Mouse (Mus musculus) c-Kit-positive CD71-positive TER-119-negative erythroid progenitor cells, embryonic 14.5 days (primary cell): ENCODE results near the gene Gpc6.

Experiments
- DNase-seq: peaks from one replicate; pipeline ENCODE4 v3.0.0-alpha.2; 2013; ENCODE audit warnings: low read depth

Gene Gpc6

DNA sequence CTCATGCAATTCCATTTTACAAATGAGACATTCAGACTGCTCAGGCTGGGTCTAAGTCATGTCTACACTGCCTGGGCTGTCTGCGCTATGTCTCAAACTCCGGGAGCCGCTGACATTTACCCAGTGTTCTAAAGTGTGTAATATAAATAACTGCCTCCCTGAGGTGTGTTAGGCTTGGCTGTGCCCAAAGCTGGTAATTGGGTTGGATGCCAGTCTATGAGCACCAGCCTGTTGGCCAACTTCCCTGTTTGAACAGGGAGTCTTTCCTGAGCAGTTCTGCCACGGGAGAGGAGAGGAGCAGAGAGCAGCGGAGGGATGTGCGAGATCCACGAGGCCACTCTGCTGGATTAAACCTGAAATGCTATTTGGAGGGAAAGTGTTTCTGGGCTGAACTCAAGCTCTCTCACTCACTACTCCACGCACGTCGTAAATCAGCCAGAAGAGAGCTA is 785.4 kb downstream of the Gpc6 start:
- no peak for DNase-seq

DNA sequence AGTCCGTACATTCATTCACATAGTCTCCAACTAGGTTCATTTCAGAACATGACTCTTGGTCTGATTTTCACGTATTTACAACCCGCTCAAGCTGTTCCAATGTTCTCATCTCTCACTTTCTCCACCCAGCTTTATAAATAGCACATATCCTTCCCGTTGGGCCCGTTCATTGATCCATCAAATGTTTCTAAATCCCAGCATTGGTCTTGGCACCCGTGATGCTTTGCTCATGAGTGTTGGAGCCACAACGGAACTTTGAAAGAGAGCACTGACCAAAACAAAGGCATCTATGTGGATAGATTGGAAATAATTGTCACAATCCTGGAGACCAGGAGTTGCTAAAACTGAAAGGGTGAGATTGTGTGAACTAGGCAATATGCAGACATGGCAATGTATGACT is 787.2 kb downstream of the Gpc6 start:
- no peak for DNase-seq

DNA sequence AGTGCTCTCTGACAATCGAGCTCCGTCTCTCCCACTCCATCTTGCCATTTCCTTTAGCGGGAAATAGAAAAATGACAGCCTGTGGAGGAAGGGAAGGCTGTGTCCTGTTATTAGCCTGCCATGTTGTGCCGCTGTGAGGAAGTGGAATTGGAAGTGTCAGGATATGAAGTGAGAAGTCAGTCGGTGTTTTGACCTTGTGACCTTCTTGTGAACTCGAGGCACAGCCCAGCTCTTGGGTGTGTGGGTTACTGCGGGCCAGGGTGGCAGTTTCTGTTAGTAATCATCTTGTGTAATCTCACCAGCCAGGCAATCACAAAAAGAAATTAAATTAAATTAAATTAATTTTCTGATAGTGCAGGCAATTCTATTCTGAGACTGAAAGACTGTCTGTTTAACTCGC is 789.0 kb downstream of the Gpc6 start:
- no peak for DNase-seq

DNA sequence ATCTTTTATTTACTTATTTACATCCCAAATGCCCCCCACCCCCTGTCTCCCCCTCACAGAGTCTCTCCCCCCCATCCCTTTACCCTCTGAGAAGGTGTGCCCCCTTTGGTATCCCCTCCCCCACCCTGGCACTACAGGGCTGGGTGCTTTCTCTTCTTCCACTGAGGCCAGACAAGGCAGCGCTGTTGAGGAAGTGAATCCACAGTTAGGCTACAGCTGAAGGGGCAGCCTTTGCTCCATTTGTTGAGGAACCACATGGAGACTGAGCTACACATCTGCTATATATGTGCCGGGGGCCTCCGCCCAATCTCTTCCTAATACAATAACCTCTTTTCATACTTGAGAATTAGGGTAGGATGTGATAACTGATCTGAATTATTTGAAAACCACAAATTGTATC is 791.2 kb downstream of the Gpc6 start:
- DNase-seq: no peak

DNA sequence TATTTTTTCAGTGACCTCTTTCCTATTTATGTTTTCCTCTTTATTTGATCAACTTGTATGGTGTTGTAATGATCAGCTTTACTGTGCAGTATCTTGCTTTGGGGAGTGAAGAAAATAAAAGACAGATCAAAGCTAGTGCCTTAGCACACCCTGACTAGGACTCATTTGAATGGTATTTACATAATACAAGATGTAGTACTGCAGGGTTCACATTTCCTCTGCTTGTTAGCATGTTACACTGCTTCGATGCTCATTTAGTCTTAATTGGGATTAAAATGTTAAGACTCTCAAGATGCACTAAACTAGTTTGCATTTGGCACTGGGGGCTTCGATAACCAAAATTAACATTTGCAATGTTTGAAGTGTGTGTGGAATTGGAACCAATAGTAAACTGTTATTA is 803.6 kb downstream of the Gpc6 start:
- DNase-seq: no peak

DNA sequence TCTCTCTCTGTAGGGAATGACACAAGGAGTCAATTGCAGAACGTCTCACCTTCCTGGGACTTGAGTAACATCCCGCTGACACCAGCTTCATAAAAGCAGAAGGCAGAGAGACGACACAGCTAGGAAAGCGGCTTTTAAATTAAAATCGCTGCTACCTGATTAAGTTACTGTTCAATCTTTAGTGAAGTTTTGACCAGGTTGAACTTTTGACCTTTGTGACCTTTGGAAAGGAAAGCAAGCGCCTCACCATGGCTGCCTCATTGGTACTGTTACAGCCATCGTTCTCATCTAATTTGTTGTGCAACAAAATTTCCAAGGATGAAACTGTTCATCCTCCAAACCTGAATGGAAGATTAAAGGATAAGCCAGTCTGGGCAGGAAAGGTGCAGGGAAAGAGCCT is 830.1 kb downstream of the Gpc6 start:
- DNase-seq: no peak

DNA sequence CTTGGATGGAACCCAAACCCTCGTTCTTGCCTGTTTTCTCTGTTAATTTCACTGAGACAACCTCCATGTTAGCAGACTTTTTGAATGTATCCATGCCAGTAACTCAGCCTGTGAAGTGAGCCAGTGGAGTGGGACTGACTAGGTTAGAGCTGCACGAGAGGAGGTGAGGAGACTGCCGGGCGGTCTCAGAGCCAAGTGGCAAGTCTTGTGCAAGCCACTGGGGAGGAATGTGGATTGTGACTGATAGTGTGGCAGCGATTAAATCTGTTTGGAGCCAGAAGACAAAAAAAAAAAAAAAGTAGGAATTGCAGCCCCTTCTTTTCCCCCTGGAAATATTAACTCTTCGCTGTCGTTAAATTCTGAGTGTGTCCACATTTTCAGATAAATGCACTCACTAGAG is 831.4 kb downstream of the Gpc6 start:
- DNase-seq: no peak

DNA sequence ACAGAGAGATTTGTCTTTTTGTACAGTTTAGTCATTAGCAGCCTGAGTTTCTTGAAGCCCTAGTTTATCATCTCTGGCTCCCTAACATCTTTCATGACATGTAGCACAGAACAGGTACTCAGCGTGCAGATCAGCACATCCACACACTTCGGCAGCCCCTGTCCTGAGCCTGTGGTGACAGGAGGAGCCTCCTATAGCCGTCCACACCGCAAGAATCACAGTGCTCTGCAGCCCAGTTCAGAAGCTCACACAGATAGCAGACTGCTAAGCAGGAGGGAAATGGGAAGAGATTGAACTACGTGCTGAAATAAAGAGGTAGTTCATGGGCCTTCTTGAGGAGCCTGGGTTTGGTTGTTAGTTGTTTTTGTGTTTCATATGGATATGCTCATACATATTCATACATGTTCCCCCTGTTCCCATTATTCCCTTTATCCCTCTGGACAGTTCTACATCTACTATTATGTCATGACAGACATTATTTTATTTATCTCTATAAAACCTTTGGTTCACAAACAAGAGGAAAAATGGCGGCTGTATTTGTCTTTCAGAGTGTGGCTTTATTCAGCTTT is 832.8 kb downstream of the Gpc6 start:
- DNase-seq: no peak

DNA sequence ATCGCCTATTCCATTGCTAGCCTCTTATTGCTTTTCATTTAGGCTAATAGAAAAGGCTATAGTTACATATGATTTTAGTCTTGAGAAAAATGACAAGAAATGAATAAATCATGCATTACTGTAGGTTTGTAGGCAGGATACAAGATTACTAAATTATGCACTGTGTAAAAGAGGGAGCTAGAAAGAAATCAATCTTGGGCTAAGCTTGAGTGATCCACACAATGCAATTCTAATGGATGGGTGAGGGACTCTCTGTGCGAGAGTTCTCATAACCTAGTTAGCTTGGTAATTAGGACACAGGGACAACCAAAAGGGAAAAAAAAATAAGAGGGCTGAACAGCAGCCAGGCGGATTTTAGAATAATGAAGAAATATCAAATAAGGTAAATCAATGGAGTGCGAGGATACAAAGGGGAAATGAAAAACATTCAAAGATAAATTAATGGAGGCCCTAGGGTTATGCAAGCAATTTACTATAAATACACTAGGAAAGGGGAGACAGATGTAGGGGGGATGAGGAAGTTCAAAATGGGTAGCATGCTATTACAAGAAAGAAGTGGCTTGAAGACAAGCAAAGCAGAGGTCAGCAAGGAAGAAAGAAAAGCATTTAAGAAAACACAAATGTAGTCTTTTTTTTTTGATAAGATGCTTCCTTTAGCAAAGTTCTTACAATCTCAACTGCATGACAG is 835.9 kb downstream of the Gpc6 start:
- no peak for DNase-seq

DNA sequence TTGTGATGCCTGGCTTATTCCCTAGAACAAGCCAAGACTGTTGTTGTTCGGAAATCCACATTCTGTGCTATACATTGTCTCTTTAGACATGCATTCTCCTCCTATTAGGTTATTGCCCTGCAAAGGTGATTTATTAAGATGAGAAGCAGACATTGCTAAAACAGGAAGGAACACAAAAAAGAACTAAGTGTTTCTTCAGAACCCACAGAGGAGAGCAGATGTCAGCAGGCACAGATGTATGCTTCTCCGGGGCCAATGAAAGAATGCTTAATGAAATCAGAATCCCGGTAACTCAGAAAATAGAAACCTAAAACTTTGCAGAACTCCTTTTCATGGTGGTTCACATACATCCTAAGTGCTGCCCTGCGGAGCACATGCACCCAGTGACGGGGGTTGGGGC is 837.8 kb downstream of the Gpc6 start:
- no peak for DNase-seq

DNA sequence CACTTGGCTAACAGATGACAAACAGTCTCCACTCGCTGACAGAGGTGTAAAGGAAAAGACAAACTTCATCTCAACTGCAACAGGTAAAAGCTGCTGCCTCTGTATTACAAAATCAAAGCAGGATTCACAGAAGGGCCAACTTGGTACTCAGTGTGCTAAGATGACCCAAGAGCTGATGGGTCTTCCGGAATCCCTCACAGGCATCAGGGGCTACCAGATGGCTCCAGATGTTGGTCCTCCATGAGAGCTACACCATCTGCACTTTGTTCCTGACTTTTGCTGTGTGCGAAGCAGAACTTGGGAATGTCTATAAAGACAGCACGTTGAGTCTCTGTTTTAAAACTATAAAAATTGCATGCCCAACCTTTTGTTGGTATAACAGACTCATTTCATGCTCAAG is 842.7 kb downstream of the Gpc6 start:
- no peak for DNase-seq

DNA sequence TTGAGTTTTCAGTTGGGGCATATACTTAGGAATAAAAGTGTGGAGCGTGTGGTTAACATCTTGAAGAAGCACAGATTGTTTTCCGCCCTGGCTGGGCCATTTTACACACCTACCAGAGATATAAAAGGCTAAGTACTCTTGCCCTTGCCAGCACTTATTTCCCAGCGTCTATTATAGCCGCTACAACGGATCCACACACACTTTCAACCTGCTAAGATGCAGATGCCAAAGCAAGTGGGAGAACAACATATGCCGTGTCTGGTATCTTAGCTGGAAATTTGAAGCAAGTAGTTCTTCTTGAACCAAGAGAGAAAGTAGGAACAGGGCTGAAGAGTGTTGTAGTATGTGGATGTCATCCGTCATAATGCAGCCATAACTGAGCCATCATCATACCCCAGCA is 843.6 kb downstream of the Gpc6 start:
- no peak for DNase-seq

DNA sequence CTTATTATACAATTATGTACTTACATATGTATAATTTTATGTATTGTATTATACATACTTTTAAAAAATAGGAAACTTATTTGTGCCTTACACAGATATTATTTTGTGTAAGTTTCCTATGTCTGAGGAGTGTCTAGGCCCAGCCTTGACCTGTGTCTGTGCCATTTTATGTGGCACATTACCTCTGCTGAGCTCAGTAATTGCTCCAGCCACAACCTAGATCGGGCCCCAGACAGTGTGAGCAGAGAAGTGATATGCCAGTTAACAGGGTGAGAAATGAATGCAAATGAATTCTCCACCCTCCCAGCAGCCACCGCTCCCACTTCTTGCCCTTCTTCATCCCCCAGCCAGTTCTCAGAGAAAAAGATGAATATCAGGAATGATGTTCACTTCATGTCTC is 848.3 kb downstream of the Gpc6 start:
- DNase-seq: no peak

DNA sequence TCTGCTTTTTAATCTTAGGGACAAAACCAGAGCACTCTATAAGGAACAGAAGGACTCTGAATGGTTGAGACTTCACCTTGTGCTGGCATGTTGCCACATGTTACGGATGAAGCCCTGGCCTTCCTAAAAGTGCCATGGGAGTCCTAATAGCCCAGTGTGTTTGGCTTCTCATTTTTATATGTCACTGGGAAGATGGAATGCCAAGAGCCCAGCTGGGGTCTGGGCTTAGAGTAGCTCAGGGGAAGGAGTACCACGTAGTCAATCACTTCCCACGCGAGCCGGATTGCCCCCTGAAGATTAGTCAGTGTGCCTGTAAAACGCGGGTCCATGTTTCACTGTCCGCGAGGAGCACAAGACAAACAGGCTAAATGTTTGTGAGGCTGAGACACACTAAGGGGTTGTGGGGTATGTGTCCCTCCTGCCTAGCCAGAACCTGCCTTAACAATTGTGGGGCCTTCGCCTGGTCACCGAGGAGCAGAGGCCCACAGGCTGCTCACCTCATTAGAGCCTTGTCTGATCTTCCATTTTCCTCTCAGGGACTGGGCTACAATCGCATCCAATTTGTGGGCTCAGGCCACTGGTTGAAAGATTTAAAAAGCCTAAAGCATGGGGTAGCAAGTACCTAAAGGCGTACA is 852.9 kb downstream of the Gpc6 start:
- DNase-seq: no peak

DNA sequence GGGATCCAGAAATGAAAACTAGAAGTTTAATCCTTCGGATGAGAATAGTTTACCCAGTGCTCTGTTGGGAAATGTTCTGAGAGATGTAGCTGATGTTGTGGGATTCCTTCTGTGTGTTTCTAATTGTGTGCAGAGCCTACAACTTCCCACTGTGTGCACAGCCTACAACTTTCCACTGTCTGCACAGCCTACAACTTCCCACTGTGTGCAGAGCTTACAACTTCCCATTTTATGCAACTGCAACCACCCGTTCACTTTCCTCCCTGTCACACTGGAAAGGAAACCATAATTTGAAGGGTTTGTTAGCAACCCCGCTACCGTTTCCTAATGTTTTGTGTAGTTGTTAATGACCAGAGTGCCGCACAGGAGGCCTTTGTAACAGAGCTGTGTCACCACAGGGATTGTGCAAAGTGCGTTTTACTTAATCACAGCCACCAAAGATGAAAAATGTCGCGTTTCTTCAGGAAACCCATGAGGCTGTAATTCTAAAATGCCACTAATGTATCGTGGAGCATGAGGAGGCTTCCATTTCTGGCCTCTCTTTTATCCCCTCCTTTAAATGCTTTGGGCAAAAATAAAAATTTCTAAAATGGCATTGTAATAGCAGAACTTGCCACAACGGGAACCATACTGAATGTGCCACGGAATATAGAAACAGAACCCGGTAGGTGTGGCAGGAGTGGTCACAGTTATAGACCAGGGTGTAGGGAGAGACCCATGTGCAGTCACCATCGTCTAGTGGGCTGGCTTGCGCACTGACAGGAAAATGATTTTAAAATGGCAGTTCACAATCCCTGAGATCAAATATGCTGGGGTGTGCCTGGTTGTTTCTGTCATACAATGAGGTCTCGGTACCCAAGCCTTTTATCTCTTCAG is 853.7 kb downstream of the Gpc6 start:
- DNase-seq: no peak

DNA sequence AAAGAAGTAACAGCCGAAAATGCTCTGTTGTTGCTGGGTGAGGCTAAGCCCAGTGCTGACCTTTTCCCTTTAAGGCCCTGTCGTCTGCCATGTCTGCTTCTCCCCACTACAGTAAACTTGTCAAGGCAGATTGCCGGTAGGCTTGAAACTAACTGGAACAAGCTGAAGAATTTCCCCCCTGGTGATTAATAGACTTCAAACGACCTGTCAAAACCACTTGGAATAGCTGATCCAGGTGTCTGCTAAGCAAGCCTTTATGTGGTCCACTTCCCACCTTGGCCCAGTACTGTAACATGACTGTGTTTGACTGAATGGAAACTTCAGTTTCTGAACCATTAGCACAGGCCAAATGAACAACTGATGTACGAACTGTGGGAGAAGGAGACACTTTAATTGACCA is 856.6 kb downstream of the Gpc6 start:
- no peak for DNase-seq

DNA sequence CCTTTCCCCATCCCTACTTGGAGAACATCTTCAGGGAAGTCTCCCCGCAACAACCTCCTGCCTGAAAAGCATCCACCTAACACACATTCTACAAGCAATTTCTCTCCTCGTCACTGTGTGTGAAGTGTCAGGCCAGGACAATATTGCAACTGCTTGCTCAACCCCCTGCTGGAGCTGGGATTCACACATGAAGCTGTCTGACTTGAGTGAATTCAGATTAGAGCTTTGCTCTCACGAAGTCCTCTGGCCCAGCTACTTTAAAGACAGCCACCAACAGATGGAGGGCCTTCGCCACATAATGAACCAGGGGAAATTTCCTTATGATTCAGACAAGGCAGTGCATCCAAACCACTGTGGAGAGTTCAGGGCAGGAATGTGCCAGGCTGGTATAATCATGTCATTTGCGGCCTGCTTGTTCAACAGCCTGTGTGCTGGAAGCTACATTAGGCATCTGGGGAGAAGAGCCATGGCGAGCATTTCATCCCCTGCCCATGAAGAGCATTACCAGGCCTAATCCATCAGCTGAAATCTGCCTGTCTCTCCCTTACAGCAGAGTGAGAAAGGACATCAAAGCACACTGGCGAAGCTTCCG is 858.7 kb downstream of the Gpc6 start:
- no peak for DNase-seq

DNA sequence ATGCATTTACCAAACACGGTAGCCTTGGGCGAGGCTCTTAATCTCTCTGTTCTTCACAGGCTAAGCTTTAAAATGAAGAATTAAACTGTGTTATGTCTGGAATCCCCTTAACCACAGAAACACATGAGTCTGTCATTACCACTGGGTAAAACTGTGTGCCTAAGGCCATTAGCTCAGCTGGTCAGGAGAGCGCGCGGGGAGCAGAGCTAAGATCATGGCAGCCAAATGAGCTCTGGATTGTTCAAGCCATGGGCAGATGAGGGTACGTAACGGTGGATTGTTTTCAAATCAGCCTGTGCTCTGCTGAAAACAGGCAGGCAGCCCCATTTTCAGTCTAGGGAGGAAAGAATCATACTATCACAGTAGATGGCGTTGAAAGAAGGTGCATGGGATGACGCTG is 859.8 kb downstream of the Gpc6 start:
- no peak for DNase-seq

DNA sequence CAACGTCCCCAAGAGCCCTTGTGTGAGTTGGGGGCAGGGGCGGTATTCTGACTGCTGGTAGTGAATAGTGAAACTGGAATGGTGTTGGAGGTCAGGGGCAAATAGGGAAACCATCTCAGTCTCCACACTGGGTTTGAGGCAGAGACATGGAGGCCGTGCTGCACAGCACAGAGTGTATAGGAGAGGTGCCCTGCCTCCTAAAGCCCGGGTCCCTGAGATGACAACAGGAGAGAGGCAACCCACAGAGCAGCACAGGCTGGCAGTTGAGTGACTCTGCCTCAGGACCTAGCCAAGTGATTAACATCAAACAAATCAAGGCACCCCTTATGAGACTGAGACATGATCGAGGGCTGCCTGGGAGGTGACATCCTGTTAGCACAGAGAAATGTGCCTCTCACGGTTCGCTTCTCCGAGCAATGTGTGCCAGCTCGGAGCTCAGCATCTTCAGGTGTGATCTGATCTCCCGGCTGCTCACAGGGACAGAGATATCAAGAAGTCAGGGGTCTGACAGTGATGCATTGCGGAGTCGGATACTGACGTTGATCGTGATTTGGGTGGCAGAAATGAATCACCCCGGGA is 860.5 kb downstream of the Gpc6 start:
- no peak for DNase-seq

DNA sequence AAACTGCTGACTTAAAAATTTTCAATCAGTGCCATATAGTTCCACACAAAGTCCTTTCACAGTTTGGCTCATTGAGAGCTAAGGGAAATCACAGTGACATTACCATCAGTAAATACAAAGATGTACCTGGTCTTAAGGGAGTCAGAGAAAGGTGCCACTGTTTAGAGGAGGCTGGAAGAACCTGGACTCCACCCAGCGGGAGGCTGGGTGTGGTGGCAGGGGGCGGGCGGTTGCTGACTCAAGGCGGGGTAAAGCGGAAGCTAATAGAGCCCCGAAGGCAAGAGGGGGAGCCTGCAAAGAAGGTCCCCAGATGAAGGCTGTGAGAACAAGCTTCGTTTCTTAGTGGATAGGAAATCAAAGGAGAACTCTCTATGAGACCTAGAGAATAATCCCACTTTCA is 861.5 kb downstream of the Gpc6 start:
- no peak for DNase-seq

DNA sequence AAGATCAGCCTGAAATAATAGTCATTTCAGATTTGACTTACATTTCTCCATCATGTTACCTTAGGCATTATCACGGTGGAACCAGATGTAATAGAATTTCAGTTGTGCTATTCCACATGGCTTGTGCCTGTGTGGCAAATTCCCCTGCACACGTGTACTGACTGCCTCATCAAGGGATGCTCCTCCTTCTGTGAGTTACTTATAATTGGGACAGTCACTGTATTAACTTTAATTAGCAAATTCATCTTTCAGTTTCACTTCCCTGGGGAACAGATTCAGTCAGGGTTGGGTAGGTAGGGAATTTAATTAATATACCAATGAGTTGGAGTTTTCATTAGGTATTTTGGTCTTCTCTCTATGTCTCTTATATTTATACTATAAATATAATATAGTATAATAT is 869.8 kb downstream of the Gpc6 start:
- DNase-seq: no peak

DNA sequence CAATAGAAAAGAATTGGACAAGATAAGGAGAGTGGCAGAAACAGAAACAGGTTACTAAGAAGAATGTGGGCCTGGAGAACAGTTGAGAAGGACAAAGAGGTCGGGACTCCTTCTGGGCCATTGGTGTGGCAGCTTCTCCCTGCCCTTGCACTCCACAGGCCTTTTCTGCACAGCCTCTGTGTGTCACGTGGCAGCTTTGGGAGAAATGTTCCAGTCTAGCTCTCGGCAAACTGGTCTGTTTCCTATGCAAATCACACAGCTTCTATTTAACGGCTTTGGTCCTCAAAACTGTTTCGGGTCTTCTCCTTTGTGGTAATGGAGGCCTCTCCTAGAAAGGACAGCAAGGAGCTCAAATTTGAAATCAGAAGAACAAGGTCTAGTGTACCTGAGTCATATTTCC is 871.5 kb downstream of the Gpc6 start:
- DNase-seq: no peak
